Mouse (Mus musculus) gastrocnemius, postnatal 10 days (tissue): Measurements from ENCODE around the gene Epb41l4b. TPM values are rescaled to one million over a fixed set of nuclear protein-coding genes. Genes with fewer than 3 reads are reported as not detected.

ENCODE experiments used
- DNase-seq: peaks from one replicate; pipeline ENCODE4 v3.0.0; 2021; ENCODE audit warnings: mixed read lengths
- total RNA-seq, 2 experiments: library from RNA; stranded (reverse); gene quantifications; 2 replicates each; pipeline ENCODE4 v1.2.3; 2021

Gene Epb41l4b
- total RNA-seq, 2 experiments from 2014 or later = 8.1 to 8.7 TPM

- DNase-seq = no peak
Observed at GRCm38 (mm10) chr4:56943258-56943657, 200.0 kb downstream of the Epb41l4b start.

GRCm38 (mm10) chr4:56942567-56942966, 200.7 kb downstream of the Epb41l4b start:
- no peak for DNase-seq

Other genes starting within 250 kb of the Epb41l4b start
- gene Tmem245, start 196.0 kb downstream of the Epb41l4b start, total RNA-seq = 10 to 100 TPM; 22.7 to 23.9 TPM
- under 1 TPM; 0.12 to 0.34 TPM for gene Frrs1l, start 153.0 kb downstream of the Epb41l4b start, total RNA-seq
- 10 to 100 TPM; 13.8 to 17.0 TPM for gene Ptpn3, start 158.4 kb upstream of the Epb41l4b start, total RNA-seq